Comparison of ENCODE assay signal across 12 mouse cellular contexts in the genomic region with DNA sequence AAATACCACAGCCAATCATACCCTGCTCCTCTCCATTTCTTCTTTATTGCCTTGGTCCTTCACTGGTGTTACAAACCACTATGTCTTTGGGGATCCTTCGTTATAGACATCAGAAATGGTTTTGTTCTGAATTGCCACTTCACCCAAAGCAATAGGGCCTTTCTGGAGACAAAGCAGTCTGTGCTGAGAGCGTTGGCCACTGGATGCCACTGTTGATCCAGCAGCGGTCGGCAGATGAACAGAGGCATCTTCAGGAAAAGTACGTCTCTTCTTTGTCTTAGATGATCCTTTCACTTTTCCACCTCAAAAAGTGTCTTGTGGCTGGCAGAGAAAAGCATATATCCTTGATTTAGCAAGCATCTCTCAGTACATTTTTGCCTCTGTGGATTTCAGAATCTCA.
A peak's percentile ranks its signal among the peaks of the same experiment; 100 is the strongest.
DNase-seq lines count a peak whose midpoint lies in the region.
"Had no signal": no experiment of that assay in that cellular context is flagged by ENCODE, and none has a peak within 500 bp of the region (broad histone marks: within the 10 kb centered on the region; RNA-seq: fewer than 3 reads in every experiment).

No protein-coding gene starts in this region.

- peak; percentile 21 for DNase-seq in embryo, embryonic 11 days
- no peak for DNase-seq in embryo, embryonic 10.5 days (ENCODE audit: low spot score)
- peak; percentile 10 for DNase-seq in kidney, postnatal 14 days
- DNase-seq in kidney, adult 11 months = no peak
- peak; percentile 20 for DNase-seq in right cerebral cortex, adult 18-20 months
- DNase-seq in right cerebral cortex, postnatal 36 days (ENCODE audit: low spot score in 2 of 2) = no peak
- DNase-seq in spleen, adult 18-20 months = no peak
- DNase-seq in thymus, postnatal 25 days = no peak
- DNase-seq: adrenal gland, adult 2 months; cerebellum, adult 9-11 months; heart, adult 18-20 months; lung, postnatal 4 days had no signal

Comparison
In these comparisons a context has a peak if more than half of its experiments do, and no peak if none do; other contexts are left out.
1. DNase-seq: peak in embryo, embryonic 11 days (single experiment), kidney, postnatal 14 days (single experiment) and right cerebral cortex, adult 18-20 months (single experiment); none in embryo, embryonic 10.5 days (single experiment), kidney, adult 11 months (single experiment), right cerebral cortex, postnatal 36 days (0 of 2), spleen, adult 18-20 months (0 of 2) and thymus, postnatal 25 days (single experiment).